Mouse (Mus musculus) CH12.LX (cell line): Measurements from ENCODE around the gene Natd1. TPM values are rescaled to one million over a fixed set of nuclear protein-coding genes. Genes with fewer than 3 reads are reported as not detected.

Source experiments
- DNase-seq: peaks from one replicate; pipeline ENCODE4 v3.0.0-alpha.2; 2013; ENCODE audit errors: extremely low read depth
- H3K27ac ChIP-seq: 2 replicates; pipeline ENCODE4 v1.5.1; 2012; ENCODE audit warnings: low read depth, mild to moderate bottlenecking, control low read depth, moderate library complexity; ENCODE audit not compliant: insufficient read depth
- H3K27me3 ChIP-seq: replicated peaks from 2 replicates; pipeline ENCODE3; 2012; ENCODE audit warnings: inconsistent platforms
- H3K36me3 ChIP-seq, 2 experiments: replicated peaks in 1 of 2; 2 replicates each; pipeline versions ENCODE3 to v1.6.1; 2012; ENCODE audit warnings: inconsistent platforms in 1 of 2, low read length in 1 of 2, mild to moderate bottlenecking in 1 of 2, mixed read lengths in 1 of 2, moderate library complexity in 1 of 2; ENCODE audit not compliant: control insufficient read depth in 1 of 2, insufficient read depth in 1 of 2
- H3K4me1 ChIP-seq, 2 experiments: 2 replicates each; pipeline ENCODE4 v1.6.1; 2012; ENCODE audit warnings: inconsistent platforms in 1 of 2, moderate library complexity in 1 of 2; ENCODE audit not compliant: insufficient read depth in 2 of 2, control insufficient read depth in 1 of 2
- H3K4me2 ChIP-seq: 2 replicates; pipeline ENCODE4 v1.6.1; 2012; ENCODE audit warnings: low read depth, mild to moderate bottlenecking, control low read depth; ENCODE audit not compliant: poor library complexity, insufficient read depth, severe bottlenecking
- H3K4me3 ChIP-seq, 3 experiments: fragments of 150-350 bp in 1 of 3; sonication (generic) in 1 of 3; replicated peaks in 1 of 3; 2 replicates each; pipeline versions ENCODE3 to v1.5.1; 2011 to 2012; ENCODE audit warnings: low read depth in 2 of 3, low read length in 2 of 3, mild to moderate bottlenecking in 2 of 3, moderate library complexity in 2 of 3, control low read depth in 1 of 3, improper control_type of control experiment in 1 of 3, inconsistent platforms in 1 of 3, mixed read lengths in 1 of 3; ENCODE audit not compliant: poor library complexity in 1 of 3
- H3K79me2 ChIP-seq: replicated peaks from 2 replicates; pipeline ENCODE4 v1.6.1; 2012; ENCODE audit warnings: mild to moderate bottlenecking, moderate library complexity; ENCODE audit not compliant: control insufficient read depth, poor library complexity, insufficient read depth, severe bottlenecking; ENCODE audit errors: extremely low read depth
- H3K9ac ChIP-seq: 2 replicates; pipeline ENCODE4 v1.6.1; 2012; ENCODE audit warnings: low read depth, mild to moderate bottlenecking, control low read depth, moderate library complexity; ENCODE audit not compliant: insufficient read depth
- H3K9me3 ChIP-seq: replicated peaks from 2 replicates; pipeline ENCODE3; 2012; ENCODE audit warnings: low read length, inconsistent platforms, mixed read lengths
- CHD2 ChIP-seq: IDR thresholded peaks from 2 replicates; pipeline ENCODE4 v1.6.1; 2011; ENCODE audit warnings: low read length, improper control_type of control experiment
- ETS1 ChIP-seq: conservative IDR thresholded peaks from 2 replicates; pipeline ENCODE4 v1.6.1; 2012; ENCODE audit warnings: low read depth, mild to moderate bottlenecking, inconsistent platforms, low read length, improper control_type of control experiment, moderate library complexity
- MAX ChIP-seq: IDR thresholded peaks from 2 replicates; pipeline ENCODE4 v1.6.1; 2011; ENCODE audit warnings: low read length, improper control_type of control experiment
- MXI1 ChIP-seq: IDR thresholded peaks from 2 replicates; pipeline ENCODE4 v1.6.1; 2011; ENCODE audit warnings: mild to moderate bottlenecking, low read depth, low read length, improper control_type of control experiment
- SIN3A ChIP-seq: IDR thresholded peaks from 2 replicates; pipeline ENCODE4 v1.6.1; 2012; ENCODE audit warnings: low read length, improper control_type of control experiment, inconsistent platforms
- SMC3 ChIP-seq: IDR thresholded peaks from 2 replicates; pipeline ENCODE4 v1.6.1; 2011; ENCODE audit warnings: low read depth, low read length, improper control_type of control experiment
- TBP ChIP-seq: conservative IDR thresholded peaks from 2 replicates; pipeline ENCODE4 v1.6.1; 2011; ENCODE audit warnings: low read depth, low read length, improper control_type of control experiment
- USF2 ChIP-seq: conservative IDR thresholded peaks from 2 replicates; pipeline ENCODE4 v1.6.1; 2011; ENCODE audit warnings: low read depth, low read length, improper control_type of control experiment
- ZC3H11A ChIP-seq: IDR thresholded peaks from 2 replicates; pipeline ENCODE4 v1.6.1; 2012; ENCODE audit warnings: low read depth, mild to moderate bottlenecking, inconsistent platforms, low read length, improper control_type of control experiment
- ZMIZ1 ChIP-seq: IDR thresholded peaks from 2 replicates; pipeline ENCODE4 v1.6.1; 2012; ENCODE audit warnings: low read depth, mild to moderate bottlenecking, inconsistent platforms, low read length, improper control_type of control experiment
- dilution Hi-C: fragments of 300-500 bp; cut with MboI; formaldehyde crosslinking; loops from 2 replicates; pipeline ENCODE4 v1.14.3; 2020; ENCODE audit warnings: low sequenced_read_pairs; ENCODE audit not compliant: extremely low pct_unique_long_range_greater_than_20kb, extremely low pct_ligation_motif_present
- in situ Hi-C: fragments of 300-500 bp; cut with MboI; formaldehyde crosslinking; loops from 3 replicates; pipeline ENCODE4 v1.14.3; 2019; ENCODE audit warnings: low sequenced_read_pairs, low pct_ligation_motif_present, low pct_unique_long_range_greater_than_20kb, mixed read lengths
- polyA plus RNA-seq: library from polyadenylated mRNA; unstranded; fragments of >175 nt; gene quantifications from 2 replicates; pipeline ENCODE4 v1.2.1, GENCODE M21; 2012; ENCODE audit warnings: low read depth; ENCODE audit not compliant: insufficient read length
- total RNA-seq, 2 experiments: library from RNA; depleted of rRNA; stranded (reverse); fragments of 300-350 nt in 1 of 2; fragments of >200 nt in 1 of 2; gene quantifications; 2 replicates each; pipeline ENCODE4 v1.2.3; 2012 to 2014

The Natd1 gene
- total and polyA plus RNA-seq, 3 experiments = 2.1 to 5.2 (median 5.0) TPM

DNA sequence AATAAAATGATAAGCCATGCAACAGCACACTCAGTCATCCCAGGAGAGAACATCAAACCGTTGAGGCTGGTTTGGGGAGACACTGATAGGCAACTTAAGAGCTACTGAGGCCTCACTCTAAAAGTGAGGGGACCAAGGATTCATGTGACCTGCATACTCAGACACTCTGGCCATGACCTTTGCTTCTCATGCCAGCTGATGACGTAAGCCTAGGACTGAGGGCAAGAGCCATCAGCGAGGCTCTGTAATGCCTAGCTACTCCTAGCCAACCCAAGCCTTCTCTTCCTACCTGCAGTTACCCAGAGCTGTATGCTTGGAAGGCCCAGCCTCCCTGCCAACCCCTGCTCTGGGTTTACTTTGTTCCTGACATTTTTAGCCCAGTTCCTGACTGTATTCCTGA is 52.6 kb downstream of the Natd1 start:
- Histone ChIP-seq H3K79me2 (peaks cover 43% of the 10 kb centered on the region), H3K9ac (no peak overlapping the region)
- TF ChIP-seq TBP (no peak), ZMIZ1 (0 out of 2 replicates have a peak, but pooled peaks have one; percentile 17), ZC3H11A (no peak), SIN3A (no peak), USF2 (no peak)
- TF ChIP-seq, all 38 proteins: peak for 1
- Histone ChIP-seq H3K36me3 (peaks cover 60 to 94% of the 10 kb centered on the region in 2 experiments), H3K4me2 (no peak overlapping the region), H3K4me3 (no peak overlapping the region), H3K27ac (no peak overlapping the region), H3K9me3 (no peaks in the 10 kb centered on the region), H3K4me1 (peaks cover 0 to 13% of the 10 kb centered on the region in 2 experiments; a peak in 1 of 4 replicates), H3K27me3 (no peaks in the 10 kb centered on the region)
- dilution Hi-C loops = no loop called here
- DNase-seq = no peak
- in situ Hi-C loops = no loop called here

DNA sequence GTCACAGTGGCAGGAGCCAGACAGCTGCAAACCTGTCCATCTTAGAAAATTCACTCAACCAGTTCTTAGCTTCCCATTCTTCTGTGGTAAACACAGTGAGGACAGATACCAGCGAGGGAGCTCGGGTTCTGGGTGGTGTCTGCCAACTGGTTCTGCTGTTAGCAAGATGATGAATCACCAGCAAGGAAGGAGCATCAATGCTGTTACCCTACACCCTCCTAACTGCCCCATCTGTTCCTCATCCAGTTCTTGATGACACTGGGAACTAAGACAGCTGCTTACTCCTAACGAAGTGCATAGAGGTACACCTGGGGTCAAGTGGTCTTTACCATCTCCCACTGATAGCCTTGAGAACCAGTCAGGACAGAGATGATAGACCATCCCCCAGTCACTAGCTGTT is 58.0 kb downstream of the Natd1 start:
- Histone ChIP-seq H3K9ac (no peak overlapping the region), H3K4me1 (no peaks in the 10 kb centered on the region), H3K36me3 (peaks cover 74 to 91% of the 10 kb centered on the region in 2 experiments), H3K4me3 (no peak overlapping the region), H3K27me3 (no peaks in the 10 kb centered on the region), H3K79me2 (no peaks in the 10 kb centered on the region; the same call in 1 of the 2 replicates), H3K27ac (no peak overlapping the region), H3K4me2 (no peak overlapping the region), H3K9me3 (no peaks in the 10 kb centered on the region)
- DNase-seq = no peak
- dilution Hi-C loops (no loop called here), in situ Hi-C loops (no loop called here)
- TF ChIP-seq ZMIZ1 (no peak), ETS1 (no peak), MAX (no peak), MXI1 (no peak), SMC3 (no peak), CHD2 (no peak)

Other genes starting within 250 kb of the Natd1 start
- 9.9 and 11.1 TPM in 2 replicates for gene Llgl1, start 215.0 kb downstream of the Natd1 start, total RNA-seq (2012; rRNA removed)
- gene Llgl1, start 215.0 kb downstream of the Natd1 start, total RNA-seq (2014; rRNA removed) = 6.8 and 7.5 TPM in 2 replicates
- gene Llgl1, start 215.0 kb downstream of the Natd1 start, polyA plus RNA-seq = 8.8 and 9.8 TPM in 2 replicates
- gene Flii, start 187.5 kb downstream of the Natd1 start, total RNA-seq (2012; rRNA removed) = 99.3 and 112 TPM in 2 replicates
- gene Flii, start 187.5 kb downstream of the Natd1 start, total RNA-seq (2014; rRNA removed) = 43.9 and 49.5 TPM in 2 replicates
- gene Flii, start 187.5 kb downstream of the Natd1 start, polyA plus RNA-seq = 71.4 and 88.6 TPM in 2 replicates
- 12.7 and 16.3 TPM in 2 replicates for gene Mief2, start 186.4 kb downstream of the Natd1 start, total RNA-seq (2012; rRNA removed)
- 6.8 and 7.2 TPM in 2 replicates for gene Mief2, start 186.4 kb downstream of the Natd1 start, total RNA-seq (2014; rRNA removed)
- 9.9 and 10.9 TPM in 2 replicates for gene Mief2, start 186.4 kb downstream of the Natd1 start, polyA plus RNA-seq
- 28.8 and 28.9 TPM in 2 replicates for gene Top3a, start 137.4 kb downstream of the Natd1 start, total RNA-seq (2012; rRNA removed)
- 19.6 and 20.6 TPM in 2 replicates for gene Top3a, start 137.4 kb downstream of the Natd1 start, total RNA-seq (2014; rRNA removed)
- gene Top3a, start 137.4 kb downstream of the Natd1 start, polyA plus RNA-seq = 38.9 and 43.7 TPM in 2 replicates
- 22.4 and 24.6 TPM in 2 replicates for gene Smcr8, start 137.2 kb downstream of the Natd1 start, total RNA-seq (2012; rRNA removed)
- 8.5 and 11.0 TPM in 2 replicates for gene Smcr8, start 137.2 kb downstream of the Natd1 start, total RNA-seq (2014; rRNA removed)
- gene Smcr8, start 137.2 kb downstream of the Natd1 start, polyA plus RNA-seq = 24.5 and 27.5 TPM in 2 replicates
- gene Shmt1, start 103.0 kb downstream of the Natd1 start, total RNA-seq (2012; rRNA removed) = 136 and 189 TPM in 2 replicates
- 197 and 235 TPM in 2 replicates for gene Shmt1, start 103.0 kb downstream of the Natd1 start, total RNA-seq (2014; rRNA removed)
- gene Shmt1, start 103.0 kb downstream of the Natd1 start, polyA plus RNA-seq = 178 TPM in 2 replicates
- gene Dhrs7b, start 84.1 kb downstream of the Natd1 start, total RNA-seq (2012; rRNA removed) = 63.5 and 63.7 TPM in 2 replicates
- 59.2 and 59.6 TPM in 2 replicates for gene Dhrs7b, start 84.1 kb downstream of the Natd1 start, total RNA-seq (2014; rRNA removed)
- gene Dhrs7b, start 84.1 kb downstream of the Natd1 start, polyA plus RNA-seq = 43.3 and 46.6 TPM in 2 replicates
- gene Tmem11, start 35.5 kb downstream of the Natd1 start, total RNA-seq (2012; rRNA removed) = 83.0 and 83.6 TPM in 2 replicates
- 62.8 and 71.1 TPM in 2 replicates for gene Tmem11, start 35.5 kb downstream of the Natd1 start, total RNA-seq (2014; rRNA removed)
- 112 and 117 TPM in 2 replicates for gene Tmem11, start 35.5 kb downstream of the Natd1 start, polyA plus RNA-seq
- gene Map2k3, start 17.3 kb upstream of the Natd1 start, total RNA-seq (2012; rRNA removed) = 35.2 and 35.5 TPM in 2 replicates
- 11.2 and 13.7 TPM in 2 replicates for gene Map2k3, start 17.3 kb upstream of the Natd1 start, total RNA-seq (2014; rRNA removed)
- 87.6 and 92.5 TPM in 2 replicates for gene Map2k3, start 17.3 kb upstream of the Natd1 start, polyA plus RNA-seq
- gene Kcnj12, start 107.8 kb upstream of the Natd1 start, total RNA-seq (2012; rRNA removed) = not detected in 2 replicates
- gene Kcnj12, start 107.8 kb upstream of the Natd1 start, total RNA-seq (2014; rRNA removed) = not detected in 2 replicates
- not detected in 2 replicates for gene Kcnj12, start 107.8 kb upstream of the Natd1 start, polyA plus RNA-seq
- 260 and 365 TPM in 2 replicates for gene Tnfrsf13b, start 212.0 kb upstream of the Natd1 start, total RNA-seq (2012; rRNA removed)
- 338 and 355 TPM in 2 replicates for gene Tnfrsf13b, start 212.0 kb upstream of the Natd1 start, total RNA-seq (2014; rRNA removed)
- gene Tnfrsf13b, start 212.0 kb upstream of the Natd1 start, polyA plus RNA-seq = 299 and 356 TPM in 2 replicates